Mouse (Mus musculus) intestine, embryonic 15.5 days (tissue): Measurements from ENCODE around the gene Trim38. TPM values are rescaled to one million over a fixed set of nuclear protein-coding genes. Genes with fewer than 3 reads are reported as not detected.
"Not testable (repeated sequence)": the region's sequence is repeated elsewhere in the genome, so short reads cannot be mapped to it uniquely, and the experiment has no call there.

ENCODE experiments used
- ATAC-seq: fragments of 200-750 bp; cut with Nextera tagmentation; 2 replicates; pipeline ENCODE4 v1.8.0; 2017; ENCODE audit warnings: moderate TSS enrichment, moderate library complexity
- H3K27ac ChIP-seq: fragments of 300-500 bp; sonication (generic); 2 replicates; pipeline ENCODE4 v1.5.1; 2015; ENCODE audit warnings: mild to moderate bottlenecking, inconsistent platforms
- H3K27me3 ChIP-seq: fragments of 300-500 bp; sonication (generic); replicated peaks from 2 replicates; pipeline ENCODE4 v1.6.1; 2015; ENCODE audit warnings: inconsistent platforms
- H3K36me3 ChIP-seq: fragments of 300-500 bp; sonication (generic); 2 replicates; pipeline ENCODE4 v1.6.1; 2015; ENCODE audit warnings: inconsistent platforms
- H3K4me1 ChIP-seq: fragments of 300-500 bp; sonication (generic); replicated peaks from 2 replicates; pipeline ENCODE4 v1.6.1; 2015; ENCODE audit warnings: inconsistent platforms
- H3K4me2 ChIP-seq: fragments of 300-500 bp; sonication (generic); replicated peaks from 2 replicates; pipeline ENCODE4 v1.6.1; 2015; ENCODE audit warnings: mild to moderate bottlenecking, inconsistent platforms
- H3K4me3 ChIP-seq: fragments of 300-500 bp; sonication (generic); replicated peaks from 2 replicates; pipeline ENCODE4 v1.5.1; 2015; ENCODE audit warnings: inconsistent platforms
- H3K9ac ChIP-seq: fragments of 300-500 bp; sonication (generic); 2 replicates; pipeline ENCODE4 v1.6.1; 2015; ENCODE audit warnings: inconsistent platforms
- H3K9me3 ChIP-seq: fragments of 300-500 bp; sonication (generic); 2 replicates; pipeline ENCODE4 v1.6.1; 2016; ENCODE audit warnings: inconsistent platforms
- WGBS: fragments of 180-500 bp; shearing (Covaris S2); methylation state at CpG from one replicate; pipeline ENCODE4 v1.1.7; 2015; 5-methylcytosine and 5-hydroxymethylcytosine counted together
- polyA plus RNA-seq: library from polyadenylated mRNA; unstranded; fragments of >200 nt; fragmentation: Nextera tagmentation; extraction: Ambion mirVana; gene quantifications from 2 replicates; pipeline ENCODE4 v1.2.1, GENCODE M21; 2015

Gene Trim38
- not detected in 2 replicates for polyA plus RNA-seq

DNA sequence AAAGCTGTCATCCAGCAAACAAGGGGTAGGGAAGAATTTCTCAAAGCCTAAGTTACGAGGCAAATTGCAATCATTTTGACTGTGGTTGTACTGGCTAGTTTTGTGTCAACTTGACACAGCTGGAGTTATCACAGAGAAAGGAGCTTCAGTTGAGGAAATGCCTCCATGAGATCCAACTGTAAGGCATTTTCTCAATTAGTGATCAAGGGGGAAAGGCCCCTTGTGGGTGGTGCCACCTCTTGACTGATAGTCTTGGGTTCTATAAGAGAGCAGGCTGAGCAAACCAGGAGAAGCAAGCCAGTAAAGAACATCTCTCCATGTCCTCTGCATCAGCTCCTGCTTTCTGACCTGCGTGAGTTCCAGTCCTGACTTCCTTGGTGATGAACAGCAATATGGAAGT is at the start of gene Trim38:
Trim38 (plus strand) TSS at position 301 of the 400 bp plus-strand sequence.
- not testable (repeated sequence) for H3K4me1 ChIP-seq

DNA sequence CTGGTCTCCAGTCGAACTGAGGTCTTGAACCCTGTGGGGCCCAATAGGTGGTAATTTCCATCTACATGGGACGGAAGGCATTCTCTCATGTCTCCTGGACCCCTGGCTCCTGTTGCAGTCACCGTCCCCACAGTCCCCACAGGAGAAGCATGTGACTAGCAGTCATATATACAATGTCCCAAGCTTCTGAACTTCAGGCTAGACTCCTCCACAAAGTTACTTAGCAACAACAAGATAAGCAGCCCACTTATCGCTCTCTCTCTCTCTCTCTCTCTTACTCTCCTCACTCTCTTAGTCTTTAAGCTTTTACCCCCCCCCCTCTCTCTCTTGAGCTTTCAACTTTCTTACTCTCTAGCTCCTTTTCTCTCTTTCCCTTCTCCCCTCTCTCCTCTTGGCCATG is 45.5 kb upstream of the Trim38 start:
- WGBS: 75% methylated on average over 4 of the region's 4 CpGs
- Histone ChIP-seq H3K9ac (no peak overlapping the region), H3K4me2 (no peak overlapping the region), H3K9me3 (no peaks in the 10 kb centered on the region), H3K36me3 (no peaks in the 10 kb centered on the region), H3K27ac (no peak overlapping the region), H3K27me3 (no peaks in the 10 kb centered on the region), H3K4me3 (no peak overlapping the region), H3K4me1 (no peaks in the 10 kb centered on the region)
- ATAC-seq: peak; percentile 45

More for the DNA sequence above, at the start of gene Trim38:
- not testable (repeated sequence) for H3K4me3 ChIP-seq, ATAC-seq, H3K36me3 ChIP-seq, H3K27me3 ChIP-seq, H3K27ac ChIP-seq, H3K9me3 ChIP-seq, H3K4me2 ChIP-seq, H3K9ac ChIP-seq
- WGBS: 88% methylated on average over 2 of the region's 2 CpGs

GRCm38 (mm10) chr13:23725213-23725612 is 44.5 kb upstream of the Trim38 start:
- WGBS: 70% methylated on average over 1 of the region's 1 CpGs
- Histone ChIP-seq H3K4me2 (no peak overlapping the region), H3K9me3 (no peaks in the 10 kb centered on the region), H3K27me3 (no peaks in the 10 kb centered on the region), H3K9ac (no peak overlapping the region), H3K36me3 (no peaks in the 10 kb centered on the region), H3K4me3 (no peak overlapping the region), H3K27ac (no peak overlapping the region), H3K4me1 (no peaks in the 10 kb centered on the region)
- ATAC-seq: no peak

- no peaks in the 10 kb centered on the region for H3K27me3 ChIP-seq
- H3K4me3 ChIP-seq: no peak overlapping the region
- no peaks in the 10 kb centered on the region for H3K36me3 ChIP-seq
- no peak overlapping the region for H3K4me2 ChIP-seq
- H3K9ac ChIP-seq: no peak overlapping the region
- 89% methylated on average over 18 of the region's 18 CpGs for WGBS
- H3K9me3 ChIP-seq: no peaks in the 10 kb centered on the region
- no peak for ATAC-seq
- H3K4me1 ChIP-seq: no peaks in the 10 kb centered on the region
- H3K27ac ChIP-seq: no peak overlapping the region
These were observed 41.1 kb upstream of the Trim38 start for GRCm38 (mm10) chr13:23728472-23729191.

GRCm38 (mm10) chr13:23729192-23729525 is 40.6 kb upstream of the Trim38 start:
- no peak for ATAC-seq
- 91% methylated on average over 9 of the region's 9 CpGs for WGBS

DNA sequence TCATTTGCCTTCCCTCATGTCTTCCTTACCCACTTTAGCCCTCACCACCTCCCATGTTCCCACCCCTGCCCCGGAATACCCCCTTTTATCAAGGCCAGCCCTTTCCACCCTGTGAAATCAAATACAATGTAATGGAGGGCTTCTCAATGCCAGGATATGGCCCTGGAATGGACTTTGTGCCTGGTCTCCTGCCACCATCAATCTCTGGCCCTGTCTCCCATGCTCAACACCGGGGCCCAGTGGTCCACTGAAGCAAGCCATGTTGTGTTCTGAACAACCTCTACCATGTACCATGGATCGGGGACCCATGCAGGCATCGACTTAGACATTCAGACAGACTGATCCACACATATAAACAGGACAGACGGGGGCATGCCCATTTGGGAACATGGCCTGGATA is 40.0 kb upstream of the Trim38 start:
- Histone ChIP-seq H3K36me3 (no peaks in the 10 kb centered on the region), H3K4me1 (no peaks in the 10 kb centered on the region), H3K27ac (no peak overlapping the region), H3K27me3 (no peaks in the 10 kb centered on the region), H3K9ac (no peak overlapping the region), H3K4me3 (no peak overlapping the region), H3K9me3 (no peaks in the 10 kb centered on the region), H3K4me2 (no peak overlapping the region)
- 88% methylated on average over 5 of the region's 5 CpGs for WGBS
- no peak for ATAC-seq

More at GRCm38 (mm10) chr13:23729192-23729525, 40.6 kb upstream of the Trim38 start:
- Histone ChIP-seq H3K4me2 (no peak overlapping the region), H3K27ac (no peak overlapping the region), H3K9ac (no peak overlapping the region), H3K9me3 (no peaks in the 10 kb centered on the region), H3K4me1 (no peaks in the 10 kb centered on the region), H3K4me3 (no peak overlapping the region), H3K27me3 (no peaks in the 10 kb centered on the region), H3K36me3 (no peaks in the 10 kb centered on the region)

- 22% methylated on average over 8 of the region's 8 CpGs for WGBS
- no peaks in the 10 kb centered on the region for H3K27me3 ChIP-seq
- H3K36me3 ChIP-seq: no peaks in the 10 kb centered on the region
- ATAC-seq: peak; percentile 91
- no peak overlapping the region for H3K4me3 ChIP-seq
- H3K27ac ChIP-seq: no peak overlapping the region
- no peaks in the 10 kb centered on the region for H3K4me1 ChIP-seq
- H3K9me3 ChIP-seq: no peaks in the 10 kb centered on the region
- H3K9ac ChIP-seq: no peak overlapping the region
- peak overlapping the region; percentile 24 for H3K4me2 ChIP-seq
These were observed 39.2 kb upstream of the Trim38 start for GRCm38 (mm10) chr13:23730479-23730878.

- Histone ChIP-seq H3K27ac (no peak overlapping the region), H3K9me3 (no peaks in the 10 kb centered on the region), H3K4me1 (no peaks in the 10 kb centered on the region), H3K4me3 (no peak overlapping the region), H3K36me3 (no peaks in the 10 kb centered on the region), H3K27me3 (no peaks in the 10 kb centered on the region), H3K9ac (no peak overlapping the region), H3K4me2 (no peak overlapping the region)
- ATAC-seq: no peak
- 25% methylated on average over 8 of the region's 8 CpGs for WGBS
These were observed 37.4 kb upstream of the Trim38 start for GRCm38 (mm10) chr13:23732156-23732804.

DNA sequence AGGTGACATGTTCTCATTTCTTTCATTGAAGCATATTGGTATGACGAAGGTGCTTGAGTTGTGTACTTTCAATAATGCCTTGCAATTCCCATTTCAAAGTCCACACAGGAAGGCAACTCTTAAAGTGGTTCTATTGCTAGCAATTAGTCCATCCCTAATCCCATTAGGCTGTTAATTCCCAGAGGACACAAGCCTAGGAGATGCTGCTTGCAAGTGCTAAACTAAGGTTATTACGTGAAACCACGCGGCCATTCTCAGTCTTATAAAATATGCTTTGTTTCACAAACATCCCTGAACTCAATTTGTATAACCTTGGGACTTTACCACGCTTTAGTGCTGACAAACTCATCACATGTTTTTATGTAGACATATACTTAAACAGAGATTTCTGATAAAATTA is 32.6 kb upstream of the Trim38 start:
- no peak overlapping the region for H3K27ac ChIP-seq
- H3K36me3 ChIP-seq: no peaks in the 10 kb centered on the region
- no peaks in the 10 kb centered on the region for H3K27me3 ChIP-seq
- H3K4me1 ChIP-seq: no peaks in the 10 kb centered on the region
- ATAC-seq: no peak
- H3K9ac ChIP-seq: no peak overlapping the region
- 84% methylated on average over 5 of the region's 5 CpGs for WGBS
- H3K4me3 ChIP-seq: no peak overlapping the region
- H3K9me3 ChIP-seq: no peaks in the 10 kb centered on the region
- H3K4me2 ChIP-seq: no peak overlapping the region

GRCm38 (mm10) chr13:23738041-23738440 is 31.7 kb upstream of the Trim38 start:
- ATAC-seq: no peak
- H3K4me3 ChIP-seq: no peak overlapping the region
- H3K9me3 ChIP-seq: no peaks in the 10 kb centered on the region
- H3K36me3 ChIP-seq: no peaks in the 10 kb centered on the region
- peak overlapping the region; percentile 94 for H3K4me2 ChIP-seq
- WGBS: 25% methylated on average over 4 of the region's 4 CpGs
- H3K27ac ChIP-seq: peak overlapping the region; percentile 99
- H3K4me1 ChIP-seq: no peaks in the 10 kb centered on the region
- H3K27me3 ChIP-seq: no peaks in the 10 kb centered on the region
- H3K9ac ChIP-seq: 0 out of 2 replicates have a peak overlapping the region, but pooled peaks have one; percentile 91

DNA sequence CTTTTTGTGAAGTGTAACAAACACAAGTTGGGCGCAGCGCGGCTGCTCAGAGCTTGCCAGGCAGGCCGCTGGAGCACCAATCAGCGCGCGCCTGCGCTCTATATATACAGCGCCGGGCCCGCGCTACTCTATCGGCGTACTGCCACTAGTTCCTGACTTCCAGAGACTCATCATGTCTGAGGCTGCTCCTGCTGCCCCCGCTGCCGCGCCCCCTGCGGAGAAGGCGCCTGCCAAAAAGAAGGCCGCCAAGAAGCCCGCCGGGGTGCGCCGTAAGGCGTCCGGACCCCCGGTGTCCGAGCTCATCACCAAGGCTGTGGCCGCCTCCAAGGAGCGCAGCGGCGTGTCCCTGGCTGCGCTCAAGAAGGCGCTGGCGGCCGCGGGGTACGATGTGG is 31.0 kb upstream of the Trim38 start, which contains the start of gene Hist1h1c:
Hist1h1c (plus strand) TSS at position 132 of the 392 bp plus-strand sequence.
- ATAC-seq: peak; percentile 93
- Histone ChIP-seq H3K27ac (peak within 1 kb of the TSS; percentile 99), H3K9me3 (no peaks in the 10 kb centered on the region), H3K9ac (peak within 1 kb of the TSS; percentile 91), H3K4me2 (peak within 1 kb of the TSS; percentile 94), H3K27me3 (no peaks in the 10 kb centered on the region), H3K4me3 (peak within 1 kb of the TSS; percentile 59), H3K36me3 (no peaks in the 10 kb centered on the region), H3K4me1 (no peaks in the 10 kb centered on the region)
- 0% methylated on average over 38 of the region's 38 CpGs for WGBS

DNA sequence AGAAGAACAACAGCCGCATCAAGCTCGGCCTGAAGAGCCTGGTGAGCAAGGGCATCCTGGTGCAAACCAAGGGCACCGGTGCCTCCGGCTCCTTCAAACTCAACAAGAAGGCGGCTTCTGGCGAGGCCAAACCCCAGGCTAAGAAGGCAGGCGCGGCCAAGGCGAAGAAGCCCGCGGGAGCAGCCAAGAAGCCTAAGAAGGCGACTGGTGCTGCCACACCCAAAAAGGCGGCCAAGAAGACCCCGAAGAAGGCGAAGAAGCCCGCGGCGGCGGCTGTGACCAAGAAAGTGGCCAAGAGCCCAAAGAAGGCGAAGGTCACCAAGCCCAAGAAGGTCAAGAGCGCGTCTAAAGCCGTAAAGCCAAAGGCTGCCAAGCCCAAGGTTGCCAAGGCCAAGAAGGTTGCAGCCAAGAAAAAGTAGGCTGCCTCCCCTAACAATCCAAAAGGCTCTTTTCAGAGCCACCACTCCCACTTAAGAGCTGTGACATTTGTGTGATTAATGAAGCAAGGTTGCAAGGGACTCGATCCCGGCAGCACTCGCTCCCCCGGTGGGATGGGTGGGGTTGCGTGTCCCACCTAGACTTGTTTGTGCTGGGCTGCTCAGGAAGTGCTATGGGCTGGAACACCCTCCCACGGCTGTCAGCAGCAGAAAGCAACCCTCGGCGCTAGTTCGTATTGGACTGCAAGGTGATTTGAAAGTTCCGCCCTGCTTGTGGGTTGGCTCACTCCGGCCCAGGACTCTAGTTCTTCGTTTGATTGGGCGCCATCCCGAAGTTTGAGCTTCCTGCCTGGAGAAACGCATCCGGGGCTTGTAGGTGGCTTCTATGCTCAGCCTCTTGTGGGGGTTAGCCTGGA is 30.4 kb upstream of the Trim38 start:
- peak overlapping the region; percentile 99 for H3K27ac ChIP-seq
- H3K27me3 ChIP-seq: no peaks in the 10 kb centered on the region
- H3K9ac ChIP-seq: peak overlapping the region; percentile 91
- ATAC-seq: peak; percentile 90
- under 1% methylated on average over 39 of the region's 39 CpGs for WGBS
- no peaks in the 10 kb centered on the region for H3K4me1 ChIP-seq
- H3K9me3 ChIP-seq: no peaks in the 10 kb centered on the region
- peak overlapping the region; percentile 59 for H3K4me3 ChIP-seq
- H3K36me3 ChIP-seq: no peaks in the 10 kb centered on the region
- peak overlapping the region; percentile 94 for H3K4me2 ChIP-seq
